Mouse (Mus musculus) liver, embryonic 14.5 days (tissue): ENCODE results near the gene Trappc2l. TPM values are rescaled to one million over a fixed set of nuclear protein-coding genes. Genes with fewer than 3 reads are reported as not detected.
A peak's percentile ranks its signal among the peaks of the same experiment; 100 is the strongest.
"Not testable (repeated sequence)": the region's sequence is repeated elsewhere in the genome, so short reads cannot be mapped to it uniquely, and the experiment has no call there.

Experiments
- ATAC-seq: fragments of 200-750 bp; cut with Nextera tagmentation; 2 replicates; pipeline ENCODE4 v1.8.0; 2017; ENCODE audit warnings: moderate number of reproducible peaks, mild to moderate bottlenecking, moderate library complexity; ENCODE audit not compliant: insufficient read depth
- DNase-seq, 3 experiments: peaks; one replicate each; pipeline ENCODE4 v3.0.0-alpha.2; 2012 to 2013; ENCODE audit warnings: low read depth in 3 of 3, low spot score in 3 of 3
- H3K27ac ChIP-seq: fragments of 300-500 bp; sonication (generic); 2 replicates; pipeline ENCODE4 v1.5.1; 2014; ENCODE audit warnings: moderate library complexity, mild to moderate bottlenecking, control low read depth, inconsistent platforms
- H3K27me3 ChIP-seq: fragments of 300-500 bp; sonication (generic); 2 replicates; pipeline ENCODE4 v1.6.1; 2014; ENCODE audit warnings: mild to moderate bottlenecking, low read length, moderate library complexity; ENCODE audit not compliant: control insufficient read depth, insufficient read depth
- H3K36me3 ChIP-seq: fragments of 300-500 bp; sonication (generic); replicated peaks from 2 replicates; pipeline ENCODE4 v1.6.1; 2014; ENCODE audit warnings: low read depth; ENCODE audit not compliant: control insufficient read depth, insufficient read depth
- H3K4me1 ChIP-seq, 2 experiments: fragments of 200-500 bp in 1 of 2; fragments of 300-500 bp in 1 of 2; sonication (generic) in 1 of 2; replicated peaks; 2 replicates each; pipeline ENCODE4 v1.6.1; 2012 to 2014; ENCODE audit warnings: antibody characterized with exemption in 1 of 2, inconsistent platforms in 1 of 2, low read length in 1 of 2; ENCODE audit not compliant: control insufficient read depth in 2 of 2, insufficient read depth in 2 of 2
- H3K4me2 ChIP-seq: fragments of 300-500 bp; sonication (generic); 2 replicates; pipeline ENCODE4 v1.6.1; 2014; ENCODE audit warnings: low read depth, mild to moderate bottlenecking, control low read depth, moderate library complexity
- H3K4me3 ChIP-seq, 2 experiments: fragments of 200-500 bp in 1 of 2; fragments of 300-500 bp in 1 of 2; sonication (generic) in 1 of 2; 2 replicates each; pipeline ENCODE4 v1.5.1; 2012 to 2014; ENCODE audit warnings: low read depth in 2 of 2, low read length in 2 of 2, mild to moderate bottlenecking in 2 of 2, control low read depth in 1 of 2, inconsistent platforms in 1 of 2, moderate library complexity in 1 of 2; ENCODE audit not compliant: insufficient read depth in 1 of 2
- H3K9ac ChIP-seq: fragments of 300-500 bp; sonication (generic); replicated peaks from 2 replicates; pipeline ENCODE4 v1.6.1; 2014; ENCODE audit warnings: mild to moderate bottlenecking, control low read depth, moderate library complexity
- H3K9me3 ChIP-seq: fragments of 300-500 bp; sonication (generic); 2 replicates; pipeline ENCODE4 v1.6.1; 2016; ENCODE audit warnings: low read length, mixed read lengths; ENCODE audit not compliant: control insufficient read depth
- CTCF ChIP-seq: IDR thresholded peaks from 2 replicates; pipeline ENCODE4 v1.5.1; 2016; ENCODE audit warnings: antibody characterized with exemption, low read depth, control low read depth
- EP300 ChIP-seq: IDR thresholded peaks from 2 replicates; pipeline ENCODE4 v1.6.1; 2016; ENCODE audit warnings: antibody characterized with exemption, low read depth
- WGBS: fragments of 180-500 bp; shearing (Covaris S2); extraction: QIAGEN DNeasy Blood & Tissue Kit; methylation state at CpG from one replicate; pipeline ENCODE4 v1.1.7; 2014; ENCODE audit not compliant: insufficient replicate concordance; 5-methylcytosine and 5-hydroxymethylcytosine counted together
- polyA plus RNA-seq, 2 experiments: library from polyadenylated mRNA; depleted of rRNA in 1 of 2; stranded (reverse) in 1 of 2; unstranded in 1 of 2; fragments of >200 nt; fragmentation: Nextera tagmentation in 1 of 2; extraction: Ambion mirVana in 1 of 2; gene quantifications; 2 replicates each; pipeline versions ENCODE4 v1.2.1 to v1.2.3; 2012 to 2014

Trappc2l gene
- polyA plus RNA-seq, 2 experiments: 27.9 to 35.4 TPM

DNA sequence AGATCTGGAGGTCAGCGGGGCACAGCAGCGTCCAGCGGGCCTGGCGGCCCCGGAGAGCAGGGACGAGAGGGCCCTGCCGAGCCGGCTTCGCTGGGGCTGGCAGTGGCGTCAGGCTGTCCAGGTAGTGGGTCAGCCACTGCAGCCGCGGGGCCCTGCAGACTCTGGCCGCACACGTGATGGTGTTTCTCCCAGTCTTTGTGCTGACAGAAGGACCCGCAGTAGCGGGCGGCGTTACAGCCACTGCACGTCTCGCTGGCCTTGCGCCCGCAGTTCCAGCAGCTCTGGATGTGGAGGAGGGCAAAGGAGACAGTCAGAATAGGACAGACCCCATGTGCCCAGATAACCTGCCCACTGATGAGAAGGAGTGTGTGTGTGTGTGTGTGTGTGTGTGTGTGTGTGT is 19.3 kb downstream of the Trappc2l start:
- H3K36me3 ChIP-seq: peaks cover 22% of the 10 kb centered on the region
- DNase-seq: no peak
- TF ChIP-seq EP300 (no peak), CTCF (no peak)
- H3K27me3 ChIP-seq: no peaks in the 10 kb centered on the region
- no peaks in the 10 kb centered on the region for H3K9me3 ChIP-seq
- peaks cover 4 to 5% of the 10 kb centered on the region in 2 experiments for H3K4me1 ChIP-seq
- ATAC-seq: no peak
- no peak overlapping the region for H3K9ac ChIP-seq
- no peak overlapping the region for H3K4me2 ChIP-seq
- H3K27ac ChIP-seq: no peak overlapping the region
- H3K4me3 ChIP-seq: no peak overlapping the region
- 78% methylated on average over 22 of the region's 22 CpGs for WGBS

DNA sequence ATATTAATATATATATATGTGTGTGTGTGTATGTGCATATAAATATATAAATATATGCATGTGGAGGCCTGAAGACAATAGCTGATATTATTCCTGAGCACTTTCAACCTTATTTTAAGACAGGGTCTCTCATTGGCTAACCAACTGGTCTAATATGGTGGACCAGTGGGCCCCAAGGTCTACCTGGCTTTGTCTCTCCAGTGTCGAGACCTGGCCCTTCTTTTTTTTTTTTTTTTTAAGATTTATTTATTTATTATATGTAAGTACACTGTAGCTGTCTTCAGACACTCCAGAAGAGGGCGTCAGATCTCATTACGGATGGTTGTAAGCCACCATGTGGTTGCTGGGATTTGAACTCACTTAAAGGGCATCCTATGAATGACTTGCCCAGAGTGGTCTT is 20.7 kb downstream of the Trappc2l start:
- H3K27ac ChIP-seq, H3K4me3 ChIP-seq, DNase-seq, H3K9ac ChIP-seq, H3K9me3 ChIP-seq, H3K4me2 ChIP-seq, H3K27me3 ChIP-seq, ATAC-seq: not testable (repeated sequence)
- TF ChIP-seq CTCF: 0 out of 2 replicates have a peak, but pooled peaks have one; percentile 4
- H3K4me1 ChIP-seq: peaks cover 16 to 18% of the 10 kb centered on the region in 2 experiments
- H3K36me3 ChIP-seq: peaks cover 26% of the 10 kb centered on the region
- 53% methylated on average over 3 of the region's 3 CpGs for WGBS

DNA sequence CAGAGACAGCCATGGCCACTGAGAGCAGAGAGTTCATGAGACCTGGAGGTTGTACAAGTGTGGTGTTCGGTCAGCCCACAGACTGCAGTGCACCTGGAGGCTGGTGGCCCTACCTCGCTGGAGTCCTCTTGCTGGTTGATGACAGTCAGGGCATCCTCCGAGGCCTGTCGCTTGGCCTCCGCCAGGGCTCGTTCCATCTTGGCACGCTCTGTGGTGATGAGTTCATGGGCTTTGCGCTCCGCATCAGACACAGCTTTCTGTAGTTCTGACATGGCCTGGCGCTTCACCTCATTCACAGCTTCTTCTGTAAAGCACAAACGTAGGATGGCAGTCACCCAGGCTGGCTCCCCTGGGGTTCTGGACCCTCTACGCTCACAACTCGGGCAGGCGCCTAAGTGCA is 21.8 kb downstream of the Trappc2l start:
- WGBS: 91% methylated on average over 14 of the region's 14 CpGs
- ATAC-seq (no peak), DNase-seq (no peak)
- Histone ChIP-seq H3K9ac (no peak overlapping the region), H3K9me3 (no peaks in the 10 kb centered on the region), H3K27me3 (no peaks in the 10 kb centered on the region), H3K4me1 (peaks cover 16 to 18% of the 10 kb centered on the region in 2 experiments), H3K27ac (no peak overlapping the region), H3K36me3 (peaks cover 32% of the 10 kb centered on the region), H3K4me3 (no peak overlapping the region), H3K4me2 (no peak overlapping the region)
- no peak for TF ChIP-seq EP300
- no peak for TF ChIP-seq CTCF

DNA sequence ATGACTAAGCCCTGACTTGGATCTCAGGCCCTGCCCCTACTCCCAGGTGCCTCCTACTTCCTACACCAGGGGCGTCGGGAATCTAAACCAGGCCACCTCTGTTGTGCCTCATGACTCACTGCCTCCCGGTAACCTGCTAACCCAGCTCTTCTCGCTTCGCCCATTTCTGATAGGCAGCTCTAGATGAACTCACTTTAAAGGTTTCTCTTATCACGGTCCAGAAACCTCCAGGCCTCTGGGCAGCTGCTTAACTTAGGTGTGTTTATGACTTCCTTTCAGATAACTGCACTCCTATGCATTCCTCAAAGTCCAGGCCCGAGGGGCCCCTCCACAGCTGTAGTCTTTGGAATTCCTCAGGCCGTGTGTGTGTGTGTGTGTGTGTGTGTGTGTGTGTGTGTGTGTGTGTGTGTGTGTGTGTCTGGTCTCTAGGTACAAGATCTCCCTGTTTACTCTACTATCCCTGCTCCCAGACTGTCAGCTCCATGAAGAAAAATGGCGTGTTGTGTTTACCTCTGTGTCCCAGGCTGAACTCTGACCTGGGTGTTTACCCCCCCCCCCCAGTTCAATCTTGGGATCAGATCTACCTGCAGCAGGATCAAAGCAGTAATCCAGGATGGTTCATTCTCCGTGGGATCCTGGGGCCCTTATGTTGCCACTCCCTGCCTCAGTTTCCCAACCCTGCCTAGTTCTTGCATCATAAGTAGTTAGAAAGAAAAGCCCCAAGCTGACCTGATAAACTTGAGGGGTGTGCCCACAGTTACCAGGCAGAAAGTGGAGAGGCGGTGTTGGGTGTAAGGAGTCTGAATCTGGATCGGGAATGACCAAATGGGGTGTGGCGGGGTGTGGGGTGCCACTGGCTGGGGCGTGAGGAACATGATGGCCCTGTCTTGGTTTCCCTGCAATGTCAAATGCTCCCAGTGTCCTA is 24.7 kb downstream of the Trappc2l start:
- H3K9ac ChIP-seq: 0 out of 2 replicates have a peak overlapping the region, but pooled peaks have one; percentile 33
- H3K4me2 ChIP-seq: peak overlapping the region; percentile 47
- 38% methylated on average over 14 of the region's 14 CpGs for WGBS
- ATAC-seq (peak; percentile 86), DNase-seq (peak; percentile 67 to 77 (median 68))
- TF ChIP-seq EP300 (peak; percentile 81), CTCF (no peak)
- H3K4me1 ChIP-seq: peaks cover 16 to 18% of the 10 kb centered on the region in 2 experiments
- no peaks in the 10 kb centered on the region for H3K9me3 ChIP-seq
- H3K4me3 ChIP-seq: no peak overlapping the region
- peak overlapping the region; percentile 70 for H3K27ac ChIP-seq
- no peaks in the 10 kb centered on the region for H3K27me3 ChIP-seq
- peaks cover 25% of the 10 kb centered on the region for H3K36me3 ChIP-seq

DNA sequence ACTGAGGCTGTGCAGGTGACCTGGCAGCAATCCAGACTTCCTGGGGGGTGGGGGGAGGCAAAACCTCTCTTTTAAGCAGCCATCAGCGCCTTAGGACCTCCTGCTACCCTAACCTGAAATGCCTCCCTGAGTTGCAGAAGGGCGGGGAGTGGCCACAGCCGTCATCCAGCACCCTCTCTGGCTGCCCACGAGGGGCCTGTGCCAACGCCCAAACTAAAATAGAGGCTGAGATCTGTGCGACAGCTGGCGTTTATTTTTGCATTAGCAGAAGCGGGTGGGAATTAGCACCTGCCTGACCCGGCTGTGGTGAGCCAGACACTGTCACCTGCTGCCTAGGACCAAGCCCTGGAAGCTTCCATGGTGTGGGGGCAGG is 25.3 kb downstream of the Trappc2l start:
- Histone ChIP-seq H3K27ac (peak overlapping the region; percentile 70), H3K4me2 (peak overlapping the region; percentile 47), H3K9me3 (no peaks in the 10 kb centered on the region), H3K9ac (no peak overlapping the region), H3K36me3 (peaks cover 25% of the 10 kb centered on the region), H3K27me3 (no peaks in the 10 kb centered on the region), H3K4me3 (no peak overlapping the region), H3K4me1 (peaks cover 16 to 18% of the 10 kb centered on the region in 2 experiments)
- ATAC-seq (no peak), DNase-seq (peak in 1 of 3 experiments; percentile 11)
- WGBS: 61% methylated on average over 9 of the region's 9 CpGs
- no peak for TF ChIP-seq CTCF
- TF ChIP-seq EP300: no peak
